Mouse (Mus musculus) CH12.LX (cell line): Measurements from ENCODE around the gene Pdia4. TPM values are rescaled to one million over a fixed set of nuclear protein-coding genes. Genes with fewer than 3 reads are reported as not detected.

Source experiments
- DNase-seq: peaks from one replicate; pipeline ENCODE4 v3.0.0-alpha.2; 2013; ENCODE audit errors: extremely low read depth
- H3K27ac ChIP-seq: 2 replicates; pipeline ENCODE4 v1.5.1; 2012; ENCODE audit warnings: low read depth, mild to moderate bottlenecking, control low read depth, moderate library complexity; ENCODE audit not compliant: insufficient read depth
- H3K27me3 ChIP-seq: replicated peaks from 2 replicates; pipeline ENCODE3; 2012; ENCODE audit warnings: inconsistent platforms
- H3K36me3 ChIP-seq, 2 experiments: replicated peaks in 1 of 2; 2 replicates each; pipeline versions ENCODE3 to v1.6.1; 2012; ENCODE audit warnings: inconsistent platforms in 1 of 2, low read length in 1 of 2, mild to moderate bottlenecking in 1 of 2, mixed read lengths in 1 of 2, moderate library complexity in 1 of 2; ENCODE audit not compliant: control insufficient read depth in 1 of 2, insufficient read depth in 1 of 2
- H3K4me1 ChIP-seq, 2 experiments: 2 replicates each; pipeline ENCODE4 v1.6.1; 2012; ENCODE audit warnings: inconsistent platforms in 1 of 2, moderate library complexity in 1 of 2; ENCODE audit not compliant: insufficient read depth in 2 of 2, control insufficient read depth in 1 of 2
- H3K4me2 ChIP-seq: 2 replicates; pipeline ENCODE4 v1.6.1; 2012; ENCODE audit warnings: low read depth, mild to moderate bottlenecking, control low read depth; ENCODE audit not compliant: poor library complexity, insufficient read depth, severe bottlenecking
- H3K4me3 ChIP-seq, 3 experiments: fragments of 150-350 bp in 1 of 3; sonication (generic) in 1 of 3; replicated peaks in 1 of 3; 2 replicates each; pipeline versions ENCODE3 to v1.5.1; 2011 to 2012; ENCODE audit warnings: low read depth in 2 of 3, low read length in 2 of 3, mild to moderate bottlenecking in 2 of 3, moderate library complexity in 2 of 3, control low read depth in 1 of 3, improper control_type of control experiment in 1 of 3, inconsistent platforms in 1 of 3, mixed read lengths in 1 of 3; ENCODE audit not compliant: poor library complexity in 1 of 3
- H3K79me2 ChIP-seq: replicated peaks from 2 replicates; pipeline ENCODE4 v1.6.1; 2012; ENCODE audit warnings: mild to moderate bottlenecking, moderate library complexity; ENCODE audit not compliant: control insufficient read depth, poor library complexity, insufficient read depth, severe bottlenecking; ENCODE audit errors: extremely low read depth
- H3K9ac ChIP-seq: 2 replicates; pipeline ENCODE4 v1.6.1; 2012; ENCODE audit warnings: low read depth, mild to moderate bottlenecking, control low read depth, moderate library complexity; ENCODE audit not compliant: insufficient read depth
- H3K9me3 ChIP-seq: replicated peaks from 2 replicates; pipeline ENCODE3; 2012; ENCODE audit warnings: low read length, inconsistent platforms, mixed read lengths
- BHLHE40 ChIP-seq: IDR thresholded peaks from 2 replicates; pipeline ENCODE4 v1.6.1; 2011; ENCODE audit warnings: mild to moderate bottlenecking, low read depth, low read length, improper control_type of control experiment
- CHD1 ChIP-seq: IDR thresholded peaks from 2 replicates; pipeline ENCODE4 v1.6.1; 2012; ENCODE audit warnings: low read depth, low read length, improper control_type of control experiment, inconsistent platforms
- CHD2 ChIP-seq: IDR thresholded peaks from 2 replicates; pipeline ENCODE4 v1.6.1; 2011; ENCODE audit warnings: low read length, improper control_type of control experiment
- CTCF ChIP-seq, 2 experiments: IDR thresholded peaks in 1 of 2; conservative IDR thresholded peaks in 1 of 2; 2 replicates each; pipeline ENCODE4 v1.5.1; 2011 to 2012; ENCODE audit warnings: low read depth in 2 of 2, low read length in 2 of 2, improper control_type of control experiment in 1 of 2, inconsistent platforms in 1 of 2, mild to moderate bottlenecking in 1 of 2, moderate library complexity in 1 of 2
- ELF1 ChIP-seq: IDR thresholded peaks from 2 replicates; pipeline ENCODE4 v1.6.1; 2014; ENCODE audit warnings: low read depth, mild to moderate bottlenecking, inconsistent platforms, low read length, improper control_type of control experiment
- EP300 ChIP-seq: IDR thresholded peaks from 2 replicates; pipeline ENCODE4 v1.6.1; 2011; ENCODE audit warnings: low read length, improper control_type of control experiment
- ETS1 ChIP-seq: conservative IDR thresholded peaks from 2 replicates; pipeline ENCODE4 v1.6.1; 2012; ENCODE audit warnings: low read depth, mild to moderate bottlenecking, inconsistent platforms, low read length, improper control_type of control experiment, moderate library complexity
- HCFC1 ChIP-seq: IDR thresholded peaks from 2 replicates; pipeline ENCODE4 v1.6.1; 2012; ENCODE audit warnings: low read depth, mild to moderate bottlenecking, inconsistent platforms, low read length, improper control_type of control experiment
- IRF4 ChIP-seq: IDR thresholded peaks from 2 replicates; pipeline ENCODE4 v1.6.1; 2014; ENCODE audit warnings: low read depth, mild to moderate bottlenecking, inconsistent platforms, low read length, improper control_type of control experiment
- JUN ChIP-seq: IDR thresholded peaks from 2 replicates; pipeline ENCODE4 v1.6.1; 2011; ENCODE audit warnings: low read depth, mild to moderate bottlenecking, low read length, improper control_type of control experiment, moderate library complexity; ENCODE audit not compliant: insufficient read depth
- JUND ChIP-seq: conservative IDR thresholded peaks from 2 replicates; pipeline ENCODE4 v1.6.1; 2011; ENCODE audit warnings: low read depth, low read length, improper control_type of control experiment
- KAT2A ChIP-seq: IDR thresholded peaks from 2 replicates; pipeline ENCODE4 v1.6.1; 2012; ENCODE audit warnings: low read length, improper control_type of control experiment, inconsistent platforms; ENCODE audit not compliant: insufficient replicate concordance
- MAFK ChIP-seq: IDR thresholded peaks from 2 replicates; pipeline ENCODE4 v1.6.1; 2011; ENCODE audit warnings: low read length, improper control_type of control experiment; ENCODE audit not compliant: insufficient replicate concordance
- MAX ChIP-seq: IDR thresholded peaks from 2 replicates; pipeline ENCODE4 v1.6.1; 2011; ENCODE audit warnings: low read length, improper control_type of control experiment
- MAZ ChIP-seq: IDR thresholded peaks from 2 replicates; pipeline ENCODE4 v1.6.1; 2012; ENCODE audit warnings: low read depth, mild to moderate bottlenecking, inconsistent platforms, low read length, improper control_type of control experiment, moderate library complexity
- MEF2A ChIP-seq: IDR thresholded peaks from 2 replicates; pipeline ENCODE4 v1.6.1; 2014; ENCODE audit warnings: low read depth, mild to moderate bottlenecking, inconsistent platforms, low read length, improper control_type of control experiment, borderline replicate concordance
- MXI1 ChIP-seq: IDR thresholded peaks from 2 replicates; pipeline ENCODE4 v1.6.1; 2011; ENCODE audit warnings: mild to moderate bottlenecking, low read depth, low read length, improper control_type of control experiment
- MYC ChIP-seq: IDR thresholded peaks from 2 replicates; pipeline ENCODE4 v1.6.1; 2011; ENCODE audit warnings: low read depth, mild to moderate bottlenecking, improper control_type of control experiment, low read length
- NELFE ChIP-seq: IDR thresholded peaks from 2 replicates; pipeline ENCODE4 v1.6.1; 2011; ENCODE audit warnings: low read depth, low read length, improper control_type of control experiment
- NRF1 ChIP-seq: IDR thresholded peaks from 2 replicates; pipeline ENCODE4 v1.6.1; 2014; ENCODE audit warnings: low read depth, mild to moderate bottlenecking, inconsistent platforms, low read length, improper control_type of control experiment, moderate library complexity
- PAX5 ChIP-seq: IDR thresholded peaks from 2 replicates; pipeline ENCODE4 v1.6.1; 2012; ENCODE audit warnings: low read length, inconsistent platforms, mixed read lengths
- POLR2A ChIP-seq: IDR thresholded peaks from 2 replicates; pipeline ENCODE4 v1.6.1; 2011; ENCODE audit warnings: low read depth, mild to moderate bottlenecking, improper control_type of control experiment, low read length
- POLR2AphosphoS2 ChIP-seq: IDR thresholded peaks from 2 replicates; pipeline ENCODE4 v1.6.1; 2011; ENCODE audit warnings: low read depth, low read length, improper control_type of control experiment
- RAD21 ChIP-seq: IDR thresholded peaks from 2 replicates; pipeline ENCODE4 v1.6.1; 2011; ENCODE audit warnings: low read depth, mild to moderate bottlenecking, low read length, improper control_type of control experiment, moderate library complexity
- RCOR1 ChIP-seq: conservative IDR thresholded peaks from 2 replicates; pipeline ENCODE4 v1.6.1; 2012; ENCODE audit warnings: low read depth, mild to moderate bottlenecking, inconsistent platforms, low read length, improper control_type of control experiment
- SIN3A ChIP-seq: IDR thresholded peaks from 2 replicates; pipeline ENCODE4 v1.6.1; 2012; ENCODE audit warnings: low read length, improper control_type of control experiment, inconsistent platforms
- SMC3 ChIP-seq: IDR thresholded peaks from 2 replicates; pipeline ENCODE4 v1.6.1; 2011; ENCODE audit warnings: low read depth, low read length, improper control_type of control experiment
- TCF12 ChIP-seq: IDR thresholded peaks from 2 replicates; pipeline ENCODE4 v1.6.1; 2014; ENCODE audit warnings: low read depth, mild to moderate bottlenecking, inconsistent platforms, low read length, improper control_type of control experiment
- UBTF ChIP-seq: IDR thresholded peaks from 2 replicates; pipeline ENCODE4 v1.6.1; 2012; ENCODE audit warnings: low read depth, mild to moderate bottlenecking, inconsistent platforms, low read length, improper control_type of control experiment, moderate library complexity
- USF1 ChIP-seq: IDR thresholded peaks from 2 replicates; pipeline ENCODE4 v1.6.1; 2014; ENCODE audit warnings: low read depth, mild to moderate bottlenecking, inconsistent platforms, low read length, improper control_type of control experiment
- USF2 ChIP-seq: conservative IDR thresholded peaks from 2 replicates; pipeline ENCODE4 v1.6.1; 2011; ENCODE audit warnings: low read depth, low read length, improper control_type of control experiment
- ZC3H11A ChIP-seq: IDR thresholded peaks from 2 replicates; pipeline ENCODE4 v1.6.1; 2012; ENCODE audit warnings: low read depth, mild to moderate bottlenecking, inconsistent platforms, low read length, improper control_type of control experiment
- ZKSCAN1 ChIP-seq: IDR thresholded peaks from 2 replicates; pipeline ENCODE4 v1.6.1; 2012; ENCODE audit warnings: low read depth, inconsistent platforms, low read length, improper control_type of control experiment, borderline replicate concordance
- ZMIZ1 ChIP-seq: IDR thresholded peaks from 2 replicates; pipeline ENCODE4 v1.6.1; 2012; ENCODE audit warnings: low read depth, mild to moderate bottlenecking, inconsistent platforms, low read length, improper control_type of control experiment
- ZNF384 ChIP-seq: IDR thresholded peaks from 2 replicates; pipeline ENCODE4 v1.6.1; 2012; ENCODE audit warnings: low read depth, low read length, improper control_type of control experiment, inconsistent platforms
- dilution Hi-C: fragments of 300-500 bp; cut with MboI; formaldehyde crosslinking; loops from 2 replicates; pipeline ENCODE4 v1.14.3; 2020; ENCODE audit warnings: low sequenced_read_pairs; ENCODE audit not compliant: extremely low pct_unique_long_range_greater_than_20kb, extremely low pct_ligation_motif_present
- in situ Hi-C: fragments of 300-500 bp; cut with MboI; formaldehyde crosslinking; loops from 3 replicates; pipeline ENCODE4 v1.14.3; 2019; ENCODE audit warnings: low sequenced_read_pairs, low pct_ligation_motif_present, low pct_unique_long_range_greater_than_20kb, mixed read lengths
- polyA plus RNA-seq: library from polyadenylated mRNA; unstranded; fragments of >175 nt; gene quantifications from 2 replicates; pipeline ENCODE4 v1.2.1, GENCODE M21; 2012; ENCODE audit warnings: low read depth; ENCODE audit not compliant: insufficient read length
- total RNA-seq, 2 experiments: library from RNA; depleted of rRNA; stranded (reverse); fragments of 300-350 nt in 1 of 2; fragments of >200 nt in 1 of 2; gene quantifications; 2 replicates each; pipeline ENCODE4 v1.2.3; 2012 to 2014

The Pdia4 gene
- total and polyA plus RNA-seq, 3 experiments: 186 to 242 (median 204) TPM

DNA sequence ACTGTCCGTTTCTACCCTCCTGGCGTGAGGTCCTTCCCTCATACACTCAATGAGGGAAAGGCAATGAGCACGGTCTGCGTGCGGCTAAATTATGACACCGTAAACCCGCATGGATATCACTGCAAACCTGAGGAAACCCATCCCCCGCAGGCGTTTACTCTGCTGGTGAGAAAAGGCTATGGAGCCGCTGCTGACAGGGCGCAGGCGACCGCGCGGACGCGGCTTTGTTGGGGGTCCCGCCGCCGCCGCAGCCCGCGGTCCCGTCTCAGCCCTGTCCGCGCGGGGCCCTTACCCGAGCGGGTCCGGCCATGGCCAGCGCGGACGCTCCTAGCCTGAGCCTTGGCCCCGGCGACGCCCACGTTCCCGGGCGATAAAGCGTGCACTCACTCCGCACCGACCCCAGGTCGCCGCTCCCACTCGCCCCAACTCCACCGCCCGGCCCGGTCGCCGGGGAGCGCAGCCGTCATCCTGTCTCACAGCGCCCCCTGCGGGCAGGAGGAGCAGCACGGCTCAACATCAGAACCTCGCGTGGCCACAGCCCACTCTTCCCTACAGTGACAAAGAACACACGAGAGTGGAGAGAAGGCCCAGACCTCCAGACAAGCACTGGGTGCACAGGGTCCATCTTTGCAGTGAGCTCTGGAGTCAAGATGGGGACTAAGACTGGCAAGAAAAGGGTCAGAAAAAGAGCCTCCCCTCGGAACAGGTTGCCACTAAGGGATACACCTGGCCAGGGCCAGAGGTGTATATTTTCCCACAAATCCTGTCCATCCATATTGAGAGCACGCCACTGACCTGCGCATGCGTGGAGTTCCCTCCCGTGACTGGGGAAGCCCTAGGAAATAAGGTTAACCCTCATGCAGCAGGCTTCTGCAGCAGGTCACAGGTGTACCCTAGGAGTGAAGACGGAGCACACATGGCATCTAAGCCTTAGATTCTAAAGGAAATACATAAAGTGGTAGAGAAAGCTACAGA lies 17.2 kb upstream of the Pdia4 start, which contains the start of gene Zfp786:
Gene Zfp786 (minus strand): TSS at position 764 of the 975 bp plus-strand sequence.
- no peak within 1 kb of the TSS for H3K27ac ChIP-seq
- peak within 1 kb of the TSS; percentile 53 for H3K9ac ChIP-seq
- TF ChIP-seq JUN (no peak), IRF4 (peak; percentile 35; the same call in 1 of the 2 replicates), USF2 (no peak), ELF1 (0 out of 2 replicates have a peak, but pooled peaks have one; percentile 43), NRF1 (peak; percentile 78), RAD21 (peak; percentile 71), MYC (0 out of 2 replicates have a peak, but pooled peaks have one; percentile 68), ZC3H11A (no peak), HCFC1 (peak; percentile 49; the same call in 1 of the 2 replicates), POLR2A (peak; percentile 42; the same call in 1 of the 2 replicates), SMC3 (peak; percentile 63), CHD2 (no peak), SIN3A (no peak), NELFE (peak; percentile 50; the same call in 1 of the 2 replicates), EP300 (no peak), ZNF384 (no peak), MXI1 (no peak), ETS1 (no peak), CTCF (conservative IDR thresholded peaks at IDR 0.05 in 1 of 2, IDR thresholded peaks at IDR 0.05 in 1 of 2; ENCODE audit: low read depth in 2 of 2, low read length in 2 of 2) (peak; percentile 58 to 91), UBTF (no peak), MAFK (no peak), BHLHE40 (no peak; the same call in 1 of the 2 replicates), ZKSCAN1 (no peak), ZMIZ1 (no peak; the same call in 1 of the 2 replicates), TCF12 (peak; percentile 54; the same call in 1 of the 2 replicates), MAZ (no peak), JUND (no peak), CHD1 (no peak), MAX (no peak; the same call in 1 of the 2 replicates), USF1 (no peak), MEF2A (peak; percentile 56; the same call in 1 of the 2 replicates), KAT2A (no peak), PAX5 (no peak), POLR2AphosphoS2 (no peak), RCOR1 (no peak)
- H3K27me3 ChIP-seq: peaks cover 4% of the 10 kb centered on the region
- H3K79me2 ChIP-seq: no peaks in the 10 kb centered on the region
- peak; percentile 79 for DNase-seq
- peak within 1 kb of the TSS; percentile 57 to 81 (median 78) for H3K4me3 ChIP-seq
- peaks cover 2 to 15% of the 10 kb centered on the region in 2 experiments for H3K4me1 ChIP-seq
- H3K36me3 ChIP-seq: no peaks in the 10 kb centered on the region
- H3K4me2 ChIP-seq: peak within 1 kb of the TSS; percentile 40; the same call in 1 of the 2 replicates
- dilution Hi-C loops (no loop called here), in situ Hi-C loops (no loop called here)
- H3K9me3 ChIP-seq: no peaks in the 10 kb centered on the region
